Mouse (Mus musculus): Measurements from ENCODE around the gene Tbc1d19. TPM values are rescaled to one million over a fixed set of nuclear protein-coding genes. Genes with fewer than 3 reads are reported as not detected.

The Tbc1d19 gene
- 50.7 and 53.9 TPM in 2 replicates for polyA plus RNA-seq (2016; fragmentation: Nextera tagmentation; extraction: Ambion mirVana)

- Histone ChIP-seq H3K27ac (peak within 1 kb of the TSS; percentile 86), H3K27me3 (ENCODE audit: poor library complexity, severe bottlenecking) (no peaks in the 10 kb centered on the region), H3K4me3 (peak within 1 kb of the TSS; percentile 81), H3K4me1 (peaks cover 18% of the 10 kb centered on the region), H3K36me3 (replicated peaks) (peaks cover 4% of the 10 kb centered on the region; the same call in 1 of the 2 replicates), H3K9me3 (no peaks in the 10 kb centered on the region)
- 7% methylated on average over 36 of the region's 36 CpGs for WGBS
- peak; percentile 86 for DNase-seq (ENCODE audit: extremely low spot score, low spot score)
Observed at GRCm38 (mm10) chr5:53809115-53809991, at the start of gene Tbc1d19. Tbc1d19 (plus strand) TSS chr5:53809606.

- no peak for DNase-seq (ENCODE audit: extremely low spot score, low spot score)
- Histone ChIP-seq H3K4me1 (no peaks in the 10 kb centered on the region), H3K36me3 (replicated peaks) (no peaks in the 10 kb centered on the region), H3K9me3 (no peaks in the 10 kb centered on the region), H3K27me3 (ENCODE audit: poor library complexity, severe bottlenecking) (no peaks in the 10 kb centered on the region), H3K27ac (no peak overlapping the region), H3K4me3 (no peak overlapping the region)
- 83% methylated on average over 4 of the region's 4 CpGs for WGBS
Observed at GRCm38 (mm10) chr5:53759912-53760311, 49.5 kb upstream of the Tbc1d19 start.

- H3K27ac ChIP-seq, result no peak overlapping the region
- no peaks in the 10 kb centered on the region for H3K4me1 ChIP-seq
- WGBS, result 94% methylated on average over 3 of the region's 3 CpGs
- no peaks in the 10 kb centered on the region for H3K9me3 ChIP-seq
- no peaks in the 10 kb centered on the region for H3K36me3 ChIP-seq (replicated peaks)
- H3K27me3 ChIP-seq (ENCODE audit: poor library complexity, severe bottlenecking), result no peaks in the 10 kb centered on the region
- H3K4me3 ChIP-seq, result no peak overlapping the region
- DNase-seq (ENCODE audit: extremely low spot score, low spot score), result no peak
Observed at GRCm38 (mm10) chr5:53760914-53761313, 48.5 kb upstream of the Tbc1d19 start.

GRCm38 (mm10) chr5:53761346-53761745 is 48.1 kb upstream of the Tbc1d19 start:
- WGBS, result 91% methylated on average over 3 of the region's 3 CpGs
- Histone ChIP-seq H3K36me3 (replicated peaks) (no peaks in the 10 kb centered on the region), H3K4me3 (no peak overlapping the region), H3K27ac (no peak overlapping the region), H3K9me3 (no peaks in the 10 kb centered on the region), H3K4me1 (no peaks in the 10 kb centered on the region), H3K27me3 (ENCODE audit: poor library complexity, severe bottlenecking) (no peaks in the 10 kb centered on the region)
- no peak for DNase-seq (ENCODE audit: extremely low spot score, low spot score)

- no peak for DNase-seq (ENCODE audit: extremely low spot score, low spot score)
- no peak overlapping the region for H3K27ac ChIP-seq
- 80% methylated on average over 12 of the region's 12 CpGs for WGBS
- H3K27me3 ChIP-seq (ENCODE audit: poor library complexity, severe bottlenecking), result no peaks in the 10 kb centered on the region
- no peaks in the 10 kb centered on the region for H3K36me3 ChIP-seq (replicated peaks)
- no peaks in the 10 kb centered on the region for H3K4me1 ChIP-seq
- H3K4me3 ChIP-seq, result no peak overlapping the region
- no peaks in the 10 kb centered on the region for H3K9me3 ChIP-seq
Observed at GRCm38 (mm10) chr5:53784818-53785520, 24.4 kb upstream of the Tbc1d19 start.

- Histone ChIP-seq H3K27me3 (ENCODE audit: poor library complexity, severe bottlenecking) (no peaks in the 10 kb centered on the region), H3K4me1 (no peaks in the 10 kb centered on the region), H3K9me3 (no peaks in the 10 kb centered on the region), H3K27ac (no peak overlapping the region), H3K4me3 (no peak overlapping the region), H3K36me3 (replicated peaks) (no peaks in the 10 kb centered on the region)
- no peak for DNase-seq (ENCODE audit: extremely low spot score, low spot score)
- WGBS, result 80% methylated on average over 2 of the region's 2 CpGs
Observed at GRCm38 (mm10) chr5:53801379-53801778, 8.0 kb upstream of the Tbc1d19 start.

- 93% methylated on average over 7 of the region's 7 CpGs for WGBS
- Histone ChIP-seq H3K9me3 (no peaks in the 10 kb centered on the region), H3K36me3 (replicated peaks) (no peaks in the 10 kb centered on the region), H3K27me3 (ENCODE audit: poor library complexity, severe bottlenecking) (no peaks in the 10 kb centered on the region), H3K4me3 (no peak overlapping the region), H3K27ac (no peak overlapping the region), H3K4me1 (no peaks in the 10 kb centered on the region)
- no peak for DNase-seq (ENCODE audit: extremely low spot score, low spot score)
Observed at GRCm38 (mm10) chr5:53819711-53820110, 10.3 kb downstream of the Tbc1d19 start.

- peaks cover 10% of the 10 kb centered on the region for H3K36me3 ChIP-seq (replicated peaks)
- DNase-seq (ENCODE audit: extremely low spot score, low spot score), result no peak
- H3K27ac ChIP-seq, result no peak overlapping the region
- no peak overlapping the region for H3K4me3 ChIP-seq
- 86% methylated on average over 7 of the region's 7 CpGs for WGBS
- no peaks in the 10 kb centered on the region for H3K27me3 ChIP-seq (ENCODE audit: poor library complexity, severe bottlenecking)
- no peaks in the 10 kb centered on the region for H3K4me1 ChIP-seq
- H3K9me3 ChIP-seq, result no peaks in the 10 kb centered on the region
Observed at GRCm38 (mm10) chr5:53825886-53826285, 16.5 kb downstream of the Tbc1d19 start.

- Histone ChIP-seq H3K9me3 (no peaks in the 10 kb centered on the region), H3K4me1 (no peaks in the 10 kb centered on the region), H3K36me3 (replicated peaks) (peaks cover 16% of the 10 kb centered on the region), H3K4me3 (no peak overlapping the region), H3K27ac (no peak overlapping the region), H3K27me3 (ENCODE audit: poor library complexity, severe bottlenecking) (no peaks in the 10 kb centered on the region)
- DNase-seq (ENCODE audit: extremely low spot score, low spot score), result no peak
- 94% methylated on average over 4 of the region's 4 CpGs for WGBS
Observed at GRCm38 (mm10) chr5:53834489-53834888, 25.1 kb downstream of the Tbc1d19 start.

- H3K4me1 ChIP-seq, result no peaks in the 10 kb centered on the region
- peaks cover 13% of the 10 kb centered on the region for H3K36me3 ChIP-seq (replicated peaks)
- H3K27me3 ChIP-seq (ENCODE audit: poor library complexity, severe bottlenecking), result no peaks in the 10 kb centered on the region
- WGBS, result 86% methylated on average over 5 of the region's 5 CpGs
- H3K4me3 ChIP-seq, result no peak overlapping the region
- H3K9me3 ChIP-seq, result no peaks in the 10 kb centered on the region
- DNase-seq (ENCODE audit: extremely low spot score, low spot score), result no peak
- no peak overlapping the region for H3K27ac ChIP-seq
Observed at GRCm38 (mm10) chr5:53841256-53841655, 31.9 kb downstream of the Tbc1d19 start.

GRCm38 (mm10) chr5:53848294-53848942 is 39.0 kb downstream of the Tbc1d19 start:
- H3K27ac ChIP-seq, result no peak overlapping the region
- no peak overlapping the region for H3K4me3 ChIP-seq
- no peaks in the 10 kb centered on the region for H3K9me3 ChIP-seq
- H3K27me3 ChIP-seq (ENCODE audit: poor library complexity, severe bottlenecking), result no peaks in the 10 kb centered on the region
- no peaks in the 10 kb centered on the region for H3K4me1 ChIP-seq
- no peak for DNase-seq (ENCODE audit: extremely low spot score, low spot score)
- WGBS, result 78% methylated on average over 2 of the region's 2 CpGs
- H3K36me3 ChIP-seq (replicated peaks), result peaks cover 20% of the 10 kb centered on the region

GRCm38 (mm10) chr5:53852574-53852973 is 43.2 kb downstream of the Tbc1d19 start:
- no peak overlapping the region for H3K27ac ChIP-seq
- H3K4me3 ChIP-seq, result no peak overlapping the region
- H3K36me3 ChIP-seq (replicated peaks), result peaks cover 27% of the 10 kb centered on the region
- no peaks in the 10 kb centered on the region for H3K4me1 ChIP-seq
- WGBS, result 89% methylated on average over 5 of the region's 5 CpGs
- DNase-seq (ENCODE audit: extremely low spot score, low spot score), result no peak
- H3K9me3 ChIP-seq, result no peaks in the 10 kb centered on the region
- H3K27me3 ChIP-seq (ENCODE audit: poor library complexity, severe bottlenecking), result no peaks in the 10 kb centered on the region

GRCm38 (mm10) chr5:53854561-53854960 is 45.2 kb downstream of the Tbc1d19 start:
- Histone ChIP-seq H3K36me3 (replicated peaks) (peaks cover 31% of the 10 kb centered on the region), H3K27me3 (ENCODE audit: poor library complexity, severe bottlenecking) (no peaks in the 10 kb centered on the region), H3K4me3 (no peak overlapping the region), H3K9me3 (no peaks in the 10 kb centered on the region), H3K4me1 (no peaks in the 10 kb centered on the region), H3K27ac (no peak overlapping the region)
- WGBS, result 94% methylated on average over 6 of the region's 6 CpGs
- DNase-seq (ENCODE audit: extremely low spot score, low spot score), result no peak

All from forebrain, embryonic 10.5 days (tissue).